Mouse (Mus musculus) right cerebral cortex, postnatal 4 days (tissue): ENCODE measurements around the gene Zfp771.

Experiments used
- DNase-seq: peaks from one replicate; pipeline ENCODE4 v3.0.0-alpha.2; 2022

Zfp771 gene

GRCm38 (mm10) chr7:127243870-127244657 is at the start of gene Zfp771:
Gene Zfp771 (plus strand): TSS chr7:127244274.
- DNase-seq, result peak; percentile 94

DNA sequence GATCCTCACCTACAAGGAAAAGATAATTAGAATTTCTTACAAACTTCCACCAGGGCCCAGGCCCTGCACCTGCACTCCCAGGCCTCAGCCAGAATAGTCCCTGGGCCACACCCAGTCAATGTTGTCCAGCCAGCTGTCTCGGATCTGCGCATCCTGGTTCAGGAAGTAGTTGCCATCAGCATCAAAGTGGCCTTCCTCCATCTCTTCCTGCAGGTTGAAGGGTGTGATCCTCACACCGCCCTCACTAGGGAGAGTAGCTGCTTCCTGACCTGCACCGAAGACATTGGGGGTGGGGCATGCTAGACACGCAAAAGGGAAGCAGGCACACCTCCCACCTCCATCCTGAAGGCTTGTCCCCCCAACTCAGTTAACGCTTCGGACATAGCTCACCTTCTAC is 49.4 kb upstream of the Zfp771 start:
- no peak for DNase-seq

- peak; percentile 88 for DNase-seq
Observed at GRCm38 (mm10) chr7:127195544-127196295, 48.4 kb upstream of the Zfp771 start, which contains the start of gene Cd2bp2. Gene Cd2bp2 (minus strand): TSS chr7:127196050.

GRCm38 (mm10) chr7:127196484-127196883 is 47.6 kb upstream of the Zfp771 start:
- DNase-seq, result no peak

DNA sequence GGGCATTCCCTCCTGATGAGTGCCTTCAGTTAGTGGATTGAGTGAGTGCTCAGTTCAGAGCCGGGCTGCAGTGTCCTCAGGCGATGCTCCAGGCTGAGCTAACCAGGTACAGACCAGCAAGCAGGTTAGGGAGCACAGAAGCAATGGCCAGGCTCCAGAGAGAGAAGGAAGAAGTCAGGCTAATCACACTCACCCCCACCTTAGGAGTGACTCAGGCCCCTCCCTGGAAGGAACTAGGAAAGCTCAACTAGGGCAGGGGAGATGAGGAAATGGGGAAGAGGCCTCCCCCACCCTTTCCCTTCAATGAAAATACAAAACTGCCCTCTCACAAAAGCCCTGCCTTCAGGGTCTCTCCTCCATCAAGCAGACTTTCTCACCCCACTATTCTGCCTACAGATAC is 37.5 kb upstream of the Zfp771 start:
- DNase-seq, result no peak

GRCm38 (mm10) chr7:127207374-127208294 is 36.4 kb upstream of the Zfp771 start:
- no peak for DNase-seq

DNA sequence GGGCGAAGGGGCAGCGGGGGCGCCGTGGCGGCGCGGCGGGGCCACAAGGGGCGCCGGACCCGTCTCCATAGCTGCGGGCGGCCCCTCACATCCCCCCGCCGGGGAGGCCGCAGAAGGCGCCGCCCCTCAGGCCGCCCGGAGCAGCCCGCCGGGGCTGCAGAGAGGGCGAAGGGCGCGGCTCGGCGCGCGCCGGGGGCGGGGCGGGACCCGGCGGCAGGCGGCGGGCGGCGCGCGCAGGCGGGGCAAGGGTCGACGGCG is 35.9 kb upstream of the Zfp771 start, which contains the start of gene Tbc1d10b:
Tbc1d10b (minus strand) TSS at position 174 of the 258 bp plus-strand sequence.
- DNase-seq, result no peak

GRCm38 (mm10) chr7:127208553-127209438 is 35.3 kb upstream of the Zfp771 start, which contains the start of gene Mylpf:
Gene Mylpf (plus strand): TSS chr7:127208890.
- peak; percentile 95 for DNase-seq

DNA sequence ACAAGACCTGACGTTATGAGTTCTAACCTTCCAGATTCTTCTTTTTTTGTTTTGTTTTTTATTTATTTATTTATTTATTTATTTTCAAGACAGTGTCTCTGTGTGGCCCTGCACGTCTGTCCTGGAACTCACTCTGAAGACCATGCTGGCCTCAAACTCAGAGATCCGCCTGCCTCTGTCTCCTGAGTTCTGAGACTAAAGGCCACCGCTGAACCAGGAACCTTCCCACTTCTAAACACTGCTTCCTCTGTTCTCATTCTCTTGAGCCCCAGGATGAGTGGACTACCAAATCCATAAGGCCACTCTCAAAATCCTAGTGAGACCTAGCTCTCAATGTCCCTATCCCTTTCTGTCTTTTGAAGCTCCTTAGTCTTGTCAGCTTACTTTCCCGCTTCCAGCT is 34.2 kb upstream of the Zfp771 start:
- no peak for DNase-seq

GRCm38 (mm10) chr7:127210266-127210665 is 33.8 kb upstream of the Zfp771 start:
- no peak for DNase-seq

GRCm38 (mm10) chr7:127211014-127211745 is 32.9 kb upstream of the Zfp771 start:
- no peak for DNase-seq

DNA sequence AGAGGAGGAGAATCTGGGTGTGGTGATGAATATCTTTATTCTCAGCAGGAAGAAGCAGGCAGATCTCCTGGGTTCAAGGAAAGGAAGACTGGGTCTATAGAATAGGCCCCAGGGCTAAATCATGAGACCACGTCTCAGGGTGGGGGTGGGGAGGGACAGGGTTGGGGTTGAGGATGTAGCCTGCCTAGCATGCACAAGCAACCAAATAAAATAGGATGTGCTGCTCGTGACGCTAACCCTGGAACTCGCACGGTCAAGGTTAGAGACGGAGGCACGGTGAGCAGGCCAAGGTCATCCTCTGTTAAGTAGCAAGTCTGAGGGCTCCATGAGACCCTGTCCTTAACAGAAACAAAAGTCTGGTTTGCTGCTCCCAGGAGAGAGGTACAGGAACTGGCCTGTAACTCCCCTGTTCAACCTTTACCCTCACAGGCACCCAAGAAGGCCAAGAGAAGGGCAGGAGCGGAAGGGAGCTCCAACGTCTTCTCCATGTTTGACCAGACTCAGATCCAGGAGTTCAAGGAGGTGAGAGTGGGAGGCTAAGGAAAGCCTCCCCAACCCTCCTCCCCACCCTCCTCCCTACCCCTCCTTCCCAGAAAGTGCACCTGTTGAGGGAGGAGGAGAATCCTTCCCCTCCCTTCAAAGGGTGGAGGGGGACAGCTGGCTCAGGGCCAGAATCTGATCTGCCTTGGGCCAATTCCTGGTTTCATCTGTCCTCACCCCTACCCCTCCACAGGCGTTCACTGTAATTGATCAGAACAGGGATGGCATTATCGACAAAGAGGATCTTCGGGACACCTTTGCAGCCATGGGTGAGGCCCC is 31.4 kb upstream of the Zfp771 start:
- no peak for DNase-seq

DNA sequence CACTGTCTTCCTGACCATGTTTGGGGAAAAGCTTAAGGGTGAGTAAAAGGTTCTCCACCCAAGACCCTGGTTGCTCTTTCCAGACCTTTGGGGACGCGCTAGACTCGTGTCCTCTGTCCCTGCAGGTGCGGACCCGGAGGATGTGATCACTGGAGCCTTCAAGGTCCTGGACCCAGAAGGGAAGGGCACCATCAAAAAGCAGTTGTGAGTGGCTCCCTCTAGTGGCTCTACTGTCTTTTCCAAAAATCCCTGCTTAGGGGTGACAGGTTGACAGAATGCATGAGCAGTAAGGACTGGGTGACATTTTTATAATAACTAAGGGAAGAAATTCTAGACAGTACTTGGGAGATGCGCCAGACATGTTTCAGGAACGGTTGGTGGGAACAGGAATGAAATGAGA is 30.6 kb upstream of the Zfp771 start:
- DNase-seq, result no peak

- DNase-seq, result no peak
Observed at GRCm38 (mm10) chr7:127213930-127214329, 30.1 kb upstream of the Zfp771 start.

DNA sequence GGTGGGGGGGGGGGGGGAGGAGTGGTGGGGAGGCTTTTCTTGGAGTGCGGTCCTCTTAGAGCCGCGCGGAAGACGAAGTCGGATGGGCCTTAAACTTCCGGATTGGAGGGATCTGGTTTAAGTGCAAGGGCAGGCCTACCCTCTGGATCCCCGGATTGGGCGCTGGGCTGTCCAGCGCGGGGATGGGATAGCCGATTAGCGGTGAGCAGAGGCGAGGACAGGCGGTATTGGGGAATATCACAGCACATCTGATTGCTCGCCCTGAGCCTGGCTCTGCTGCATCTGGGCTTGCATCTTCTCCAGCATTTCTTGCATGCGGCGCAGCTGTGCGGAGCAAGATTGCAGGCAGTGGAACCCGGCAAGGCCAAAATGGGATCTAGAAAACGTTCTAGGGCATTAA is 29.6 kb upstream of the Zfp771 start:
- DNase-seq, result no peak

GRCm38 (mm10) chr7:127214981-127215871 is 28.8 kb upstream of the Zfp771 start:
- DNase-seq, result no peak

- no peak for DNase-seq
Observed at GRCm38 (mm10) chr7:127216307-127216706, 27.8 kb upstream of the Zfp771 start.

GRCm38 (mm10) chr7:127217475-127217874 is 26.6 kb upstream of the Zfp771 start:
- no peak for DNase-seq

DNA sequence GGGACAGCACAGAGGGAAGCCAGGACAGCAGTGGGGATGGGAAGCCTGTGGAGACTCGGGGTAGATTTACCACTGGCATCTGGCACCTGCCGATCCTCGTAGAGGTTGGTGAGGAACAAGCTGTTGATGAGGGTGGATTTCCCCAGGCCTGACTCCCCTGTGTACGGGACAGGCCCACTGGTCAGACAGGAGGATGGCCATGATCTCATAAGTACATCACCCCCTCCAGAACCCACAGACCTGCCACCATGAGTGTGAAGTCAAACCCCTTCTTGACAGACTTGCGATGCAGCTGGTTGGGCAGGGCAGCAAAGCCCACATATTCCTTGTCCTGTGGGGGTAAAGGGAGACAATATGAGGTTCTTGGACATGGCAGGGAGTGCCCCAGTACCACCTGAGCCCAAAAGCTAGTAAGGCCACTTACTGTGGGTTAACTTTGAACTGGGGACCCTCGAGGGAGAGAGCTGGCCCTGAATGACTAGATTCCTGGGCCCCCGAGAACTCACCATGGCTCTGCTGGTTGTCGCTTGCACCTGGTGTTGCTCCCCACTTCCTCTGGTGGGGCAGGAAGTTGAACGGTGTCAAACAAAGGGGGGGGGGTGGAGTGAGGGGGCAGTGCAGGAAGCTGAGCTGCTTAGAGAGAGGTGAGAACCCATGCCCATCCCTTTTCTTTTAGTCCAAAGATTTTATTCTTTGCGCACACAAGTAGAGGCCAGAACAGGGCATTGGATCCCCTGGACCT is 26.0 kb upstream of the Zfp771 start:
- DNase-seq, result no peak
